Mouse (Mus musculus): ENCODE data around the gene Slc17a2. TPM values are rescaled to one million over a fixed set of nuclear protein-coding genes. Genes with fewer than 3 reads are reported as not detected.
A peak's percentile ranks its signal among the peaks of the same experiment; 100 is the strongest.

Gene Slc17a2
- polyA plus RNA-seq (2012; rRNA removed), result not detected in 2 replicates

- no peaks in the 10 kb centered on the region for H3K4me1 ChIP-seq (ENCODE audit: control insufficient read depth, insufficient read depth, insufficient read length)
- TF ChIP-seq POLR2A (IDR thresholded peaks at IDR 0.05; ENCODE audit: low read depth, low read length), result no peak
- TF ChIP-seq CTCF (IDR thresholded peaks at IDR 0.05; ENCODE audit: extremely low read depth, insufficient read depth, insufficient read length, insufficient replicate concordance), result no peak
- H3K27ac ChIP-seq (ENCODE audit: insufficient read depth, low read length), result no peak within 1 kb of the TSS
- 87% methylated on average over 15 of the region's 15 CpGs for WGBS
- DNase-seq (ENCODE audit: low read depth in 1 of 2, low spot score in 2 of 2), result no peak
- H3K27me3 ChIP-seq (ENCODE audit: control insufficient read depth, insufficient read depth, low read length), result no peaks in the 10 kb centered on the region
- no peak within 1 kb of the TSS for H3K4me3 ChIP-seq (ENCODE audit: extremely low read depth, insufficient read depth, insufficient read length)
- no peaks in the 10 kb centered on the region for H3K36me3 ChIP-seq (ENCODE audit: control insufficient read depth, insufficient read depth, low read length)
Observed at GRCm38 (mm10) chr13:23806422-23807052, at the start of gene Slc17a2. Gene Slc17a2 (plus strand): TSS chr13:23806993.

- no peak for DNase-seq (ENCODE audit: low read depth in 1 of 2, low spot score in 2 of 2)
- TF ChIP-seq CTCF (IDR thresholded peaks at IDR 0.05; ENCODE audit: extremely low read depth, insufficient read depth, insufficient read length, insufficient replicate concordance), result no peak
- TF ChIP-seq POLR2A (IDR thresholded peaks at IDR 0.05; ENCODE audit: low read depth, low read length), result no peak
Observed at GRCm38 (mm10) chr13:23757211-23757773, 49.5 kb upstream of the Slc17a2 start.

GRCm38 (mm10) chr13:23757921-23758320 lies 48.9 kb upstream of the Slc17a2 start:
- no peak overlapping the region for H3K27ac ChIP-seq (ENCODE audit: insufficient read depth, low read length)
- no peak for DNase-seq (ENCODE audit: low read depth in 1 of 2, low spot score in 2 of 2)
- no peak overlapping the region for H3K4me3 ChIP-seq (ENCODE audit: extremely low read depth, insufficient read depth, insufficient read length)
- 39% methylated on average over 3 of the region's 3 CpGs for WGBS
- H3K36me3 ChIP-seq (ENCODE audit: control insufficient read depth, insufficient read depth, low read length), result no peaks in the 10 kb centered on the region
- peaks cover 2% of the 10 kb centered on the region; the same call in 1 of the 2 replicates for H3K4me1 ChIP-seq (ENCODE audit: control insufficient read depth, insufficient read depth, insufficient read length)
- no peaks in the 10 kb centered on the region for H3K27me3 ChIP-seq (ENCODE audit: control insufficient read depth, insufficient read depth, low read length)
- TF ChIP-seq POLR2A (IDR thresholded peaks at IDR 0.05; ENCODE audit: low read depth, low read length), result no peak
- TF ChIP-seq CTCF (IDR thresholded peaks at IDR 0.05; ENCODE audit: extremely low read depth, insufficient read depth, insufficient read length, insufficient replicate concordance), result no peak

More at GRCm38 (mm10) chr13:23757211-23757773, 49.5 kb upstream of the Slc17a2 start:
- no peaks in the 10 kb centered on the region for H3K27me3 ChIP-seq (ENCODE audit: control insufficient read depth, insufficient read depth, low read length)
- peak overlapping the region; percentile 88 for H3K27ac ChIP-seq (ENCODE audit: insufficient read depth, low read length)
- peaks cover 2% of the 10 kb centered on the region; the same call in 1 of the 2 replicates for H3K4me1 ChIP-seq (ENCODE audit: control insufficient read depth, insufficient read depth, insufficient read length)
- WGBS, result 1% methylated on average over 18 of the region's 23 CpGs
- peak overlapping the region; percentile 53 for H3K4me3 ChIP-seq (ENCODE audit: extremely low read depth, insufficient read depth, insufficient read length)
- no peaks in the 10 kb centered on the region for H3K36me3 ChIP-seq (ENCODE audit: control insufficient read depth, insufficient read depth, low read length)

- TF ChIP-seq CTCF (IDR thresholded peaks at IDR 0.05; ENCODE audit: extremely low read depth, insufficient read depth, insufficient read length, insufficient replicate concordance), result no peak
- no peak for TF ChIP-seq POLR2A (IDR thresholded peaks at IDR 0.05; ENCODE audit: low read depth, low read length)
- Histone ChIP-seq H3K4me3 (ENCODE audit: extremely low read depth, insufficient read depth, insufficient read length) (no peak overlapping the region), H3K27me3 (ENCODE audit: control insufficient read depth, insufficient read depth, low read length) (no peaks in the 10 kb centered on the region), H3K4me1 (ENCODE audit: control insufficient read depth, insufficient read depth, insufficient read length) (peaks cover 2% of the 10 kb centered on the region; the same call in 1 of the 2 replicates), H3K36me3 (ENCODE audit: control insufficient read depth, insufficient read depth, low read length) (no peaks in the 10 kb centered on the region), H3K27ac (ENCODE audit: insufficient read depth, low read length) (no peak overlapping the region)
- DNase-seq (ENCODE audit: low read depth in 1 of 2, low spot score in 2 of 2), result no peak
- 94% methylated on average over 3 of the region's 3 CpGs for WGBS
Observed at GRCm38 (mm10) chr13:23759251-23759771, 47.5 kb upstream of the Slc17a2 start.

GRCm38 (mm10) chr13:23759916-23760239 lies 46.9 kb upstream of the Slc17a2 start:
- no peaks in the 10 kb centered on the region for H3K27me3 ChIP-seq (ENCODE audit: control insufficient read depth, insufficient read depth, low read length)
- WGBS, result 55% methylated on average over 1 of the region's 1 CpGs
- H3K27ac ChIP-seq (ENCODE audit: insufficient read depth, low read length), result peak overlapping the region; percentile 40; the same call in 1 of the 2 replicates
- TF ChIP-seq POLR2A (IDR thresholded peaks at IDR 0.05; ENCODE audit: low read depth, low read length) (no peak), CTCF (IDR thresholded peaks at IDR 0.05; ENCODE audit: extremely low read depth, insufficient read depth, insufficient read length, insufficient replicate concordance) (no peak)
- no peaks in the 10 kb centered on the region for H3K36me3 ChIP-seq (ENCODE audit: control insufficient read depth, insufficient read depth, low read length)
- no peak for DNase-seq (ENCODE audit: low read depth in 1 of 2, low spot score in 2 of 2)
- H3K4me3 ChIP-seq (ENCODE audit: extremely low read depth, insufficient read depth, insufficient read length), result no peak overlapping the region
- peaks cover 2% of the 10 kb centered on the region; the same call in 1 of the 2 replicates for H3K4me1 ChIP-seq (ENCODE audit: control insufficient read depth, insufficient read depth, insufficient read length)

GRCm38 (mm10) chr13:23760240-23760971 lies 46.4 kb upstream of the Slc17a2 start:
- DNase-seq (ENCODE audit: low read depth in 1 of 2, low spot score in 2 of 2), result no peak
- Histone ChIP-seq H3K4me1 (ENCODE audit: control insufficient read depth, insufficient read depth, insufficient read length) (peaks cover 2% of the 10 kb centered on the region; the same call in 1 of the 2 replicates), H3K27ac (ENCODE audit: insufficient read depth, low read length) (peak overlapping the region; percentile 86), H3K4me3 (ENCODE audit: extremely low read depth, insufficient read depth, insufficient read length) (peak overlapping the region; percentile 60), H3K36me3 (ENCODE audit: control insufficient read depth, insufficient read depth, low read length) (no peaks in the 10 kb centered on the region), H3K27me3 (ENCODE audit: control insufficient read depth, insufficient read depth, low read length) (no peaks in the 10 kb centered on the region)
- 1% methylated on average over 26 of the region's 27 CpGs for WGBS
- TF ChIP-seq CTCF (IDR thresholded peaks at IDR 0.05; ENCODE audit: extremely low read depth, insufficient read depth, insufficient read length, insufficient replicate concordance) (no peak), POLR2A (IDR thresholded peaks at IDR 0.05; ENCODE audit: low read depth, low read length) (no peak)
